Mouse (Mus musculus): ENCODE results near the gene Bhlhe23. TPM values are rescaled to one million over a fixed set of nuclear protein-coding genes. Genes with fewer than 3 reads are reported as not detected.

Gene Bhlhe23
- total RNA-seq, 2 experiments from 2014 or later = 0.17 TPM; not detected in 1

DNA sequence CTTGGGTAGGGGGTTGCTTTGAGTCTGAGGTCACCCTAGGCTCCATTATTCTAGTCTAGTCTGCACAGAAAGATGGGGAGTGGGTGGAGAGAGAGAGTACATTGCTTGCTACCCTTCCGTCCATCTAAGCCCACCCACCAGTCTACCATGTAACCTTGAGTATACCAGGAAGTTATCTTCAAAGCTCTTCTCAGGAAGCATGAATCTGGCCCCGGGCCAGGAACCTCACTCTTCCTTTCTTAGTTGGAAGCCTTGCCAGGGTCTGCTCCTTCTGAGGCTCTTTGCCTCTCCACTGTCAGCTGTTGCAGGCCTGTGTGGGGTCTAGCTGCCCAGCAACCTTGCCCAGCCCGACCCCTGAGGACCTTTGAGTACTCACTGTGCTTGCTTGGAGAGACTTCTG lies 45.7 kb downstream of the Bhlhe23 start:
- no peak for DNase-seq (ENCODE audit: low spot score in 2 of 2)
- intact Hi-C loops (cut with DNase I) = no loop called here

DNA sequence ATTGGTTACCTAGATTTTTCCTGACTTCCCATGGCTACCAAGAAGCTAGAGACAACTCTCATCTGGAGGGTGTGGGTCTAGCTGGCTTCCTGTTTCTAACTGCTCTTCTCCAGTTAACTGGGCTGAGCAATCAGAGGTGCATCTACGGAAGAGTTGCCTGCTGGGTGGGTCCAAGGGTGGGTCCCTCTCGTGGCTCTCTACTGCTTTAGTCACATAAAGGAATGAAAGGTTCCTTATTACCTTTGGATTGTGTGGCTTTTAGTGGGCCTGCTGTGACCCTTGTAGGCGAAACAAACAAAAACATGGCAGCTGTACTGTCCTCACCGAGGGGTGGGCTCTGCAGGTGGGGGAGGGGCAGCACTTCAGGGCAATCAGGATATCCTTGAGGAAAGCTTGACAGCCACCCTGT lies 49.1 kb downstream of the Bhlhe23 start:
- DNase-seq (ENCODE audit: low spot score in 2 of 2) = no peak
- intact Hi-C loops (cut with DNase I) = loop anchor here (5.0 kb wide), 1 partner anchor 50 kb away; no protein-coding TSS in a partner anchor

DNA sequence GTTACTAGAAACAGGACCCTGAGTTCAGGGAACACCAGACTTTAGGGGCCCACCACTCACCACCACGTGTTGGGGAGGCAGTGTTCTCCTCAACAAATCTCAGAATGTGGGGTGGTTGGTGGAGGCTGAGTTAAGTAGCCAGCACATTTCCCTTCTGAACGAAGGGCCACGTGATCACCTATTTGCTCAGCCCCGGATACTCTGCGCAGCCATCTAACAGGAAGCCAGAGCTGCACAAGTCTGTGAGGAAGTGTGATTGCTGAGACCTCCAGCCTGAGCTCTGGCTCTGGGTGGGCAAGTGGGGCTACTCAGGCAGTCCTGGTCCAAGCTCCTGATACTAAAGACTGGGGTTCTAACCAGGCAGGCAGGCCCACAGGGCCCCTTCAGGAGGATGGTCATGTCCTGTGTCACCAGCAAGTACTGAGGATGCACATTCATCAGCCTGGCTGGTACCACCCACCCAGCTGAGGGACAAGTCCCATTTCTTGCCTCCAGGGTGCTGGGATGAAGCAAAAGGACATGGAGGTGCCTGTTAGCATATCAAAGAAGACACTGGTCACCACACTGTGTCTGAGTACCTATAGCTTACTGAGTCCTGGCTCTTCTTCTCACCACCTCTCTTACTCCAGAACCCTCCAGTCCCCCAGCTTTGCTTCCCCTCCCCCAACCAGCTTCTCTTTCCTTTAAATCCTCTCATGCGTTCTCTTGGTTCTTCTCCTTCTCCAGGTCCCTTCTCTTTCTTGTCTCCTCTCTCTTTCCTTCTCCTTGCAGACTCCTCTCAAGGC lies 49.9 kb downstream of the Bhlhe23 start:
- intact Hi-C loops (cut with DNase I) = loop anchor here (5.0 kb wide), 1 partner anchor 50 kb away; no protein-coding TSS in a partner anchor
- no peak for DNase-seq (ENCODE audit: low spot score in 2 of 2)

DNA sequence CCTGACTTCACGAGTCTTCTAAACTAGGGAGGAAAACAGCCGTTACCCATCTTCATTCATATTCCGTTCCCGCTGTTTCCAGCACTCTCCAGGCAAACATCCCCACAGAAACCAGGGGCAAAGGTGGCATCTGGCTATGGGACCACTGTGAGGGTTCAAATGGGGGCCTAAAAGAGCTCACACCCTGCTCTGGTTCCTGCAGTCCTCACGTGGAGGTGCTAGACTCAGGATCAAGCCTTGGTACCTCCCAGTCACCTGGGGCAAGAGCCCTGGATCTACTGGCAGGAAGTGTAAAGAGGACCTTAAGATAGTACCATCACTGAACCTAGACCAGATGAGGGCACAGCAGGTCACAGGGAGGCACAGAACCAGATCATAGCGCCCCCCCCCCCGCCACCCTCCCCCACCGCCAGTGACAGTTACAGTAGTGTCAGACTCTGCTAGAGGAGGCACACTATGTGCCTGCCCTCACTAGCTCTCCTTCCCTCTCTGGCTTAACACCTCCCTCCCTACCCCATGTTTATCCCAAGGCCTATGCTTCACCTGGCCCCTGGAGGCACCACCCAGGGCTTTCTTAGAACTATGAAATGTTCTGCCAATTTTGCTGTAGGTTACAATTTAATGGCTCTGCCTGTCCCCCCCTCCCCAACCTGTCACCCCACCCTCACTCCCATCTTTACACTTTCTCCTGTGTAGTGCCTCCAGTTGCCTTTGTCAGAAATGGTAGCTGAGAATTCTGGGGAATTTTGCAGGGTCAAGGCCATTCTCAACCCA lies 50.7 kb downstream of the Bhlhe23 start:
- intact Hi-C loops (cut with DNase I) = loop anchor here (5.0 kb wide), 1 partner anchor 49 kb away; no protein-coding TSS in a partner anchor
- DNase-seq (ENCODE audit: low spot score in 2 of 2) = no peak

DNA sequence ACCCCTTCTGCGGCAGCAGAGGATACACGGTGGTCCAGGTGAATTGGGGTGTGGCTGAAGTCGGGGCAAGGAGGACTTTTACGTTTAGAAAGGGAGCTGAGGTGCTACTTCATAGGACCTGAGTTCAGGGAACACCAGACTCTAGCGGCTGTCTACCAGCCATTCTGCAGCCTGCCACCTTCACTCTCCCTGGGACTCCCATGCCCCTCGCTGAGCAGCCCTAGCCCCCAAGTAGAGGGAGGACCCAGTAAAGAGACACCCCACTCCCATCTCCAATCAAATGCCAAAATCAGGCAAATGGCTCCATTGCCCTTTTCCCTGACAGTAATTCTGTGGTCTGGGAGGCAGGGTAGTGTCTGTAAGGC lies 51.3 kb downstream of the Bhlhe23 start:
- no peak for DNase-seq (ENCODE audit: low spot score in 2 of 2)
- intact Hi-C loops (cut with DNase I) = loop anchor here (5.0 kb wide), 1 partner anchor 48 kb away; no protein-coding TSS in a partner anchor

DNA sequence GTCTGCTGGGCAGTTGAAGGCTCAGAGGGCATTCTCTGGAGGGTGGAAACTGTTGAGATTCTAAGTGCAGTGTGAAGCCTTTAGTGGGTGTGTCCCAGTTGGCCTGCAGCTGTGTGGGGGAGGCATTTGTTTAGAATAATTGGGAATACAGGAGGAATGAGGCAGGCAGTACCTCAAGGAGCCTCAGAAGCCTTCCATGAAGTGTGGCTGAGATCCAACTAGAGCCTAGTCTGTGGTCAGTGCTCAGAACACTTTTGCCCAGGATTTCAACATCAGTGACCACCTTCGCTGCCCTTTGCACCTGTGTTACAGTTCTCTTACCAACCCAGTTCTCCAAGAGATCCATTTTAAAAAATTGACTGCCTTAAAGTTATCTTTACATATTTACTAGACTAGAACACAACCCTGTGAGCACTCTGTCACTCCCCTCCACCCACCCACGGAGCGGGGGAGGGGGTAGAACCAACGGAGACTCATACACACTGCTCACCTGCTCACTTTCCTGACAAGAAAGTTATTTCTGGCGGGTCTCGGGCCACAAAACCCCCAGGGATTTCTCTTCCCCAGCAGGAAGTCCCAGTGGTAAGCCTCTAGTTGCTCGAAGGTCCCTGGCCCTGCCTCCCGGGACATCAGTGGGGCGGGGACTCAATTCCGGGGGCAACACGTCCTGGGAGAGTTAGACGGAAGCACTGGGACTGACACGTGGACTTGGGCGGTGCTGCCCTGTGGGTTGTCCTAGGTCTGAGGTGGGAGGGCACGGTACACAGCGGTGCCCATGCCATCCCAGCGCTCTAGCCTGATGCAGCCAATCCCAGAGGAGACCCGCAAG lies 51.9 kb downstream of the Bhlhe23 start, which contains the start of gene Slc17a9:
Slc17a9 (plus strand) TSS at position 679 of the 829 bp plus-strand sequence.
- intact Hi-C loops (cut with DNase I) = loop anchor here (5.0 kb wide), 1 partner anchor 47 kb away; no protein-coding TSS in a partner anchor
- DNase-seq (ENCODE audit: low spot score in 2 of 2) = no peak

Other genes with a start within 250 kb of the Bhlhe23 start
- 10 to 100 TPM; 15.3 to 17.7 TPM for gene Mrgbp, start 195.6 kb downstream of the Bhlhe23 start, total RNA-seq (2021)
- 10 to 100 TPM; 36.7 to 38.0 TPM for gene Ogfr, start 187.7 kb downstream of the Bhlhe23 start, total RNA-seq (2021)
- 1 to 10 TPM; 8.2 to 9.2 TPM for gene Col9a3, start 179.1 kb downstream of the Bhlhe23 start, total RNA-seq (2021)
- gene Tcfl5, start 134.2 kb downstream of the Bhlhe23 start, total RNA-seq (2021) = 1 to 10 TPM in 1 of 2 experiments, under 1 TPM in 1; 0.81 to 1.0 TPM
- gene Dido1, start 66.9 kb downstream of the Bhlhe23 start, total RNA-seq (2021) = 10 to 100 TPM; 51.2 to 62.8 TPM
- 10 to 100 TPM; 63.1 to 63.3 TPM for gene Gid8, start 66.8 kb downstream of the Bhlhe23 start, total RNA-seq (2021)
- gene Slc17a9, start 51.6 kb downstream of the Bhlhe23 start, total RNA-seq (2021) = under 1 TPM; 0.27 to 0.39 TPM
- 10 to 100 TPM; 54.1 to 56.8 TPM for gene Ythdf1, start 144.0 kb upstream of the Bhlhe23 start, total RNA-seq (2021)
- not detected for gene Birc7, start 152.1 kb upstream of the Bhlhe23 start, total RNA-seq (2021)
- 10 to 100 TPM; 35.9 to 45.2 TPM for gene Nkain4, start 177.8 kb upstream of the Bhlhe23 start, total RNA-seq (2021)
- 100 to 1,000 TPM; 141 to 151 TPM for gene Arfgap1, start 190.3 kb upstream of the Bhlhe23 start, total RNA-seq (2021)
- gene Col20a1, start 209.6 kb upstream of the Bhlhe23 start, total RNA-seq (2021) = 1 to 10 TPM; 1.3 to 2.1 TPM

All from left cerebral cortex, postnatal 36 days (tissue).